Mouse (Mus musculus) right cerebral cortex, adult 18-20 months (tissue): ENCODE results near the gene Gm813.

Experiments
- DNase-seq: peaks from one replicate; pipeline ENCODE4 v3.0.0; 2022; ENCODE audit warnings: mixed read lengths

Gm813 gene

DNA sequence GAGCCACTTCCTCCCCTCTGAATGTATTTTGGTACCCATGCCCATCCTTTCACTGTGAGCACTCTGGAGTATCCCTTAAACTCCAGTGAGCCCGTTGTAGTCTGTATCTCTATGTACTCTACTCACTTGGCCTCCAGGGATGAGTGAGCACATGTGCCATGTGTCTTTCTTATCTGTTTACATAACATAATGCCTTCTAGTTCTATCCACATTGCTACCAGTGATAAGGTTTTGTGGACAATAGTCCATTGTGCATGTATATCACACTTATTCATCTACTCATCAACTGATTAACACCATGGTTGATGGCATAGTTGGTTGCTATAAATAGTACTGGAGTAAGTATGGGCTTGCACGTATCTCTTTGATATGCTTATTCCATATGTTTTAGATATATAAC is 12.9 kb downstream of the Gm813 start:
- DNase-seq = no peak

DNA sequence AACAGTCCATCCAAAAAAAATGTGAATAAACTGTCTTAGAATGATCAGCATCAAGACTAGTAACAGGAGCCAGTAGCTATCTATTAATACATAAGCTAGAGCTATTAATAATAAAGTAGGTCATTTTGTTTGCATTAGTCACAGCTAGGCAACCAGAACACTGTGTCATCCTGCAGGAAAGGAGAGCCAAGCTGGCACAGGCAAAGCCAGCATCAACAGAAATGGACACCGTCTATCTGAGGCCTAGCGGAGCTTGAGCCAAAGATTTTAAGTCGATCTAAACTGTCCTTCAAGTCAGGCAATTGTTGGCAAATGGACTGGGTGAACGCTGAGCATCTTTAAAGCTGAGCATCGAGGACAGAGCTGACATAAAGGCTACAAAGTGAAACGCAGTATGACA is 15.9 kb downstream of the Gm813 start:
- DNase-seq = no peak

DNA sequence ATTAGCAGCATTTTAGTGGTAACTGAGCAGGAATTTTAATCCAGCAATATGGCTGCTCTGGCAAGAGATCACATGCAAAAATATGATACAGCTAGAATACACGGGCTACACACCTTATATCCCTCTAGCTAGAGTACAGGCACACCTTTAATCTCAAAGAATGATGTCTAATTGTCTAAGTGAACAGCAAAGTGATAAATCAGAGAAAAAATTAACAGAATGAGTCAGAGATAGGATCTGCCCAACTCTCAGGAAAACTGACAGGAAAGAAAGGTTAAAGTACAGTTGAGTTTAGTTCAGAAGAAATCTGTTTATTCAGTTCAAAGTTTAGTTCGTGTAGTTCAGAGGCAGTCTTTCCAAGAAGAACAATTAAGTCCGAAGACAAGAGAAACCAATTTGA is 25.5 kb downstream of the Gm813 start:
- DNase-seq = no peak

DNA sequence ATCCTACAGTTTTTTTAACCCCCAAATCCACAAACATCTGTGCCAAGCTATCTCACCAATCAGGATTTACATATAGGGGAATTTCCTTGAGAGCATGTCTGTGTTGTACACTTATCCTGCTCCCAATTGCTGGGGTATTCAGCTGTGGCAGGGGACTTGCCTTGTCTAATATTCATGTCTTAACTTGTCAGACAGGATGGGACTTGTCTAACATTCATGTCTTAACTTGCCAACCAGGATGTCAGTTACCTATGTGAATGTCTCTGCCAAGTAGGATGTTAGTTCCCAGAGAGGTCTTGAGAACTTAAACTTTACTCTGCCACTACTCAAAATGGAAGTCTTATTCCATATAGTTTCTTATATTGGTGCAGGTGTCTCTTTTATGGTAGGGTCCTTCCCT is 27.3 kb downstream of the Gm813 start:
- no peak for DNase-seq

DNA sequence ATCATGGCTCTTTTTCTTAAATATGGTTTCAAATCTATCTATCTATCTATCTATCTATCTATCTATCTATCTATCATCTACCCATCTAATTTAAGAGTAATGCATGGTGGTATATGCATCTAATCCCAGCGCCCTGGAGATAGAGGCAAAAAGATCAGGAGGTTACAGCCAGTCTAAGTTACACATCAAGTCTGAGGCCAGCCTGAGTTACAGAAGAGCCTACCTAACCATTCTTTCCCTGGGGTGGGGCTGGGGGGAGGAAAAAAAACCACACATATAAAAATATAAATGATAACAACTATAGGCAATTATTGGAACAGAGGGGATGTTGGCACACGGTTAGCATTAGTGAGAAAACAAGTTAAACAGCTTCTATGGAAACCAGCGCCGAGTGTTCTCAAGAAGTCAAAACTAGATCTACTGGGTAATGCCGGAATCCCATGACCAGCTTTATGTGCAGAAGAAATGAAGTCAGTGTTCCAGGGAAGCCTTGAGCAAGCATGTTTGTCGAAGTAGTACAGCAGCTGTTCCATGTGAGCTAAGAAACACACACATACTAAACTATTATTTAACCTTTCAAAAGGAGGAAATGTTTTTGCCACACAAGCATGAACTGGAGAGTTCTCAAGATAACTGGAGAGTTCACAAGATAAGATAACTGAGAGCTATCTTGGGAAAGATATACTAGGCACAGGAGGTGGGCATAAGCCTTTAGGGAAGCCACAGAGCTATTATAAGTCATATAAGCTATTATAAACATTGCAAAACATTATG is 42.6 kb downstream of the Gm813 start:
- no peak for DNase-seq

DNA sequence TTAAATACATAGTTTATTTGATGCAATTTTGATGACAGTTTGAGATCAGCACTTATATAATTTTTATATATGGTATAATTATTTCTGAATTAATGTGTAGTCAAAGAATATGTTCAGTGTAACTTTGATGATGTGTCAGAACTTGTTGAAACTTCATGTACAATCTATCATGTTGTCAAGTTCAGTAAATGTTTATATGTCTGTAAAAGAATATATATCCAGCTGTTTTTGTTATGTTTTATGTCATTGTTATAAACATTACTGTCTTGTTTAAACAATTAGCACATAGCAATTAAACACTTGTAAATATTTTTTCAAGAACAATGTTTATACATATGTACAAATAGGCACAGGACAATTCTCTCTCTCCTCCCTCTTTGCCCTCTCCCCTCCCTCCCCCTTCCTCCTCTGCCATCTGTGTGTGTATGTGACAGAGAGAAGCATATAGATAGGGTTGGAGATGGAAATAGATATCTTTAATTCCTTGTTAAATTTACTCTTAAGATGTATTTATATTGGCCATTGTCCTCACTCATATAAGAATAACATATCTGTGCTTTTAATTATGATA is 46.0 kb downstream of the Gm813 start:
- DNase-seq = no peak
